Mouse (Mus musculus): Measurements from ENCODE around the gene Ebf3. TPM values are rescaled to one million over a fixed set of nuclear protein-coding genes. Genes with fewer than 3 reads are reported as not detected.

The Ebf3 gene
- polyA plus RNA-seq, 1 experiment: 8.1 TPM

GRCm38 (mm10) chr7:137321961-137322784 lies 7.9 kb upstream of the Ebf3 start:
- Histone ChIP-seq H3ac (ENCODE audit: control insufficient read depth, insufficient read length, low read depth) (no peak overlapping the region), H3K27me3 (ENCODE audit: control insufficient read depth, insufficient read depth, insufficient read length) (peaks cover 35% of the 10 kb centered on the region), H3K36me3 (ENCODE audit: control insufficient read depth, insufficient read depth) (no peaks in the 10 kb centered on the region), H3K4me3 (ENCODE audit: insufficient read depth, poor library complexity, severe bottlenecking) (no peak overlapping the region), H3K79me3 (ENCODE audit: low read depth) (no peaks in the 10 kb centered on the region), H3K79me2 (ENCODE audit: control insufficient read depth, insufficient read depth) (no peaks in the 10 kb centered on the region)
- TF ChIP-seq FOSL1 (IDR thresholded peaks at IDR 0.05; ENCODE audit: insufficient read depth, low read length, poor library complexity, severe bottlenecking) (no peak), USF1 (IDR thresholded peaks at IDR 0.05; ENCODE audit: low read depth) (no peak), MAX (IDR thresholded peaks at IDR 0.05) (no peak), CEBPB (IDR thresholded peaks at IDR 0.05; ENCODE audit: low read depth) (no peak), MYOG (IDR thresholded peaks at IDR 0.05; ENCODE audit: control insufficient read depth, extremely low read depth, insufficient read length) (no peak), CTCF (IDR thresholded peaks at IDR 0.05; ENCODE audit: control insufficient read depth, insufficient read depth, insufficient read length) (no peak), MYOD1 (IDR thresholded peaks at IDR 0.05; ENCODE audit: control insufficient read depth, insufficient read length, low read depth) (no peak)

GRCm38 (mm10) chr7:137321141-137321813 lies 7.0 kb upstream of the Ebf3 start:
- TF ChIP-seq CTCF (IDR thresholded peaks at IDR 0.05; ENCODE audit: control insufficient read depth, insufficient read depth, insufficient read length) (peak; percentile 99), FOSL1 (IDR thresholded peaks at IDR 0.05; ENCODE audit: insufficient read depth, low read length, poor library complexity, severe bottlenecking) (no peak), CEBPB (IDR thresholded peaks at IDR 0.05; ENCODE audit: low read depth) (no peak)
- Histone ChIP-seq H3K27me3 (ENCODE audit: control insufficient read depth, insufficient read depth, insufficient read length) (peaks cover 35% of the 10 kb centered on the region), H3K4me3 (ENCODE audit: insufficient read depth, poor library complexity, severe bottlenecking) (no peak overlapping the region)

GRCm38 (mm10) chr7:137320320-137320719 lies 6.1 kb upstream of the Ebf3 start:
- Histone ChIP-seq H3K4me3 (ENCODE audit: insufficient read depth, poor library complexity, severe bottlenecking) (no peak overlapping the region), H3K79me3 (ENCODE audit: low read depth) (no peaks in the 10 kb centered on the region), H3ac (ENCODE audit: control insufficient read depth, insufficient read length, low read depth) (no peak overlapping the region), H3K79me2 (ENCODE audit: control insufficient read depth, insufficient read depth) (no peaks in the 10 kb centered on the region), H3K36me3 (ENCODE audit: control insufficient read depth, insufficient read depth) (no peaks in the 10 kb centered on the region), H3K27me3 (ENCODE audit: control insufficient read depth, insufficient read depth, insufficient read length) (peaks cover 35% of the 10 kb centered on the region)
- TF ChIP-seq USF1 (IDR thresholded peaks at IDR 0.05; ENCODE audit: low read depth) (no peak), MYOD1 (IDR thresholded peaks at IDR 0.05; ENCODE audit: control insufficient read depth, insufficient read length, low read depth) (no peak), MAX (IDR thresholded peaks at IDR 0.05) (no peak), MYOG (IDR thresholded peaks at IDR 0.05; ENCODE audit: control insufficient read depth, extremely low read depth, insufficient read length) (no peak), CTCF (IDR thresholded peaks at IDR 0.05; ENCODE audit: control insufficient read depth, insufficient read depth, insufficient read length) (no peak), CEBPB (IDR thresholded peaks at IDR 0.05; ENCODE audit: low read depth) (no peak), FOSL1 (IDR thresholded peaks at IDR 0.05; ENCODE audit: insufficient read depth, low read length, poor library complexity, severe bottlenecking) (no peak)

More at GRCm38 (mm10) chr7:137321141-137321813, 7.0 kb upstream of the Ebf3 start:
- H3ac ChIP-seq (ENCODE audit: control insufficient read depth, insufficient read length, low read depth): no peak overlapping the region
- H3K36me3 ChIP-seq (ENCODE audit: control insufficient read depth, insufficient read depth): no peaks in the 10 kb centered on the region
- H3K79me2 ChIP-seq (ENCODE audit: control insufficient read depth, insufficient read depth): no peaks in the 10 kb centered on the region
- no peaks in the 10 kb centered on the region for H3K79me3 ChIP-seq (ENCODE audit: low read depth)

- Histone ChIP-seq H3K4me3 (ENCODE audit: insufficient read depth, poor library complexity, severe bottlenecking) (no peak overlapping the region), H3K79me2 (ENCODE audit: control insufficient read depth, insufficient read depth) (no peaks in the 10 kb centered on the region), H3K79me3 (ENCODE audit: low read depth) (no peaks in the 10 kb centered on the region), H3K27me3 (ENCODE audit: control insufficient read depth, insufficient read depth, insufficient read length) (peaks cover 34% of the 10 kb centered on the region), H3K36me3 (ENCODE audit: control insufficient read depth, insufficient read depth) (no peaks in the 10 kb centered on the region), H3ac (ENCODE audit: control insufficient read depth, insufficient read length, low read depth) (no peak overlapping the region)
- TF ChIP-seq MYOD1 (IDR thresholded peaks at IDR 0.05; ENCODE audit: control insufficient read depth, insufficient read length, low read depth): no peak
- no peak for TF ChIP-seq CTCF (IDR thresholded peaks at IDR 0.05; ENCODE audit: control insufficient read depth, insufficient read depth, insufficient read length)
- TF ChIP-seq USF1 (IDR thresholded peaks at IDR 0.05; ENCODE audit: low read depth): no peak
- no peak for TF ChIP-seq CEBPB (IDR thresholded peaks at IDR 0.05; ENCODE audit: low read depth)
- TF ChIP-seq MYOG (IDR thresholded peaks at IDR 0.05; ENCODE audit: control insufficient read depth, extremely low read depth, insufficient read length): no peak
- TF ChIP-seq MAX (IDR thresholded peaks at IDR 0.05): no peak
These were observed 5.0 kb upstream of the Ebf3 start for GRCm38 (mm10) chr7:137318924-137319885.

GRCm38 (mm10) chr7:137318383-137318775 lies 4.1 kb upstream of the Ebf3 start:
- Histone ChIP-seq H3K36me3 (ENCODE audit: control insufficient read depth, insufficient read depth) (no peaks in the 10 kb centered on the region), H3K79me3 (ENCODE audit: low read depth) (peaks cover 1% of the 10 kb centered on the region), H3K79me2 (ENCODE audit: control insufficient read depth, insufficient read depth) (peaks cover 5% of the 10 kb centered on the region), H3K4me3 (ENCODE audit: insufficient read depth, poor library complexity, severe bottlenecking) (no peak overlapping the region), H3K27me3 (ENCODE audit: control insufficient read depth, insufficient read depth, insufficient read length) (peaks cover 30% of the 10 kb centered on the region), H3ac (ENCODE audit: control insufficient read depth, insufficient read length, low read depth) (no peak overlapping the region)
- TF ChIP-seq MAX (IDR thresholded peaks at IDR 0.05): no peak

Data from C2C12 (cell line).